Mouse (Mus musculus) cerebellum, adult 2 months (tissue): ENCODE data around the gene A2ml1.
"Not testable (repeated sequence)": the region's sequence is repeated elsewhere in the genome, so short reads cannot be mapped to it uniquely, and the experiment has no call there.

Source experiments
- CTCF ChIP-seq: fragments of 200-500 bp; IDR thresholded peaks from 2 replicates; pipeline ENCODE4 v1.5.1; 2011; ENCODE audit warnings: low read depth, mild to moderate bottlenecking, control low read depth, low read length, moderate library complexity, borderline replicate concordance; ENCODE audit not compliant: insufficient read depth
- POLR2A ChIP-seq: fragments of 200-500 bp; IDR thresholded peaks from 2 replicates; pipeline ENCODE4 v1.6.1; 2011; ENCODE audit warnings: low read length, control low read depth, borderline replicate concordance; ENCODE audit not compliant: insufficient read depth

DNA sequence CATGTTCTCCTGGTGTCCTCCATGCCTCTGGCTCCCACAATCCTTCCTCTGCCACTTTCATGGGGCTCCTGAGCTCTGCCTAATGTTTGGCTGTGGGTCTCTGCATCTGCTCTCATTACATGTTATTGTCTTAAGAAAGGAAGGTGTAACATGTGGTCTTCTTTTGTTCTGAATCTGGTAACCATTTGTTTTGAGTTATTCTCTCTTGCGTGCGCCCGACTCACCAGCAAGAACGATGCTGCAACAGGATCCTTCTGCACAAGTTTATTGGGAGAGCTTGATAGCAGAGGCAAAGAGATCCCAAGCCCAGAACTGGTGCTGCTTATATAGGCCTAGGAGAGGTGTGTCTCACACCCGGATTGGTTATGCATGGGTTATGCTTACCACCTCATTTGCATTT, 42.0 kb upstream of the A2ml1 start, which contains the start of gene Klrb1a:
- TF ChIP-seq POLR2A, CTCF: not testable (repeated sequence)
